14 mouse cellular contexts compared by ENCODE assay signal in the genomic region with DNA sequence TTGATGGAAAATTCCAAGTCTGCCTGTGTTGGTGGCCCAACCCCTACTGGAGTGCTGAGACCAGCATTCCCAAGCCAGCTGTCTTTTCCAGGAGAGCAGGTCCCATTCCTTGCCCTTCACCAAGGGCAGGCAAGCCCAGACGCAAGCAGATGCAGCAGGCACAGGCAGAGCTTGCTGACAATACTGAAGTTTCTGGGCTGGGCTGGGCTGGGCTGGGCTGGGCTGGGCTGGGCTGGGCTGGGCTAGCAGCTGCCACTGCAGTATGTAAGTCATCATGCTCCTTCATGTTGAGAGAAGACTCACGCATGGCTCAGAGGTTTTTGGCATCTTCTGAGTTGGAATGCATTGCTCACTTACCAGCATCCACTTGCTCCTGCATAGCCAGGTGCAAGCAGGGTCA. TPM values are rescaled to one million over a fixed set of nuclear protein-coding genes. Genes with fewer than 3 reads are reported as not detected.
DNase-seq lines count a peak whose midpoint lies in the region; ATAC-seq lines count a peak whose summit lies in the region.
"Had no signal": no experiment of that assay in that cellular context is flagged by ENCODE, and none has a peak within 500 bp of the region (broad histone marks: within the 10 kb centered on the region; RNA-seq: fewer than 3 reads in every experiment).

No protein-coding gene starts in this region.

- ATAC-seq in midbrain, embryonic 16.5 days: no peak
- ATAC-seq in embryonic facial prominence, embryonic 14.5 days (ENCODE audit: low read depth): peak; percentile 69; the same call in 1 of the 2 replicates
- ATAC-seq in stomach, embryonic 16.5 days (ENCODE audit: insufficient read depth, low FRiP score): peak; percentile 77

- H3K27me3 ChIP-seq in midbrain, embryonic 10.5 days (ENCODE audit: low read depth, poor library complexity, severe bottlenecking): no peaks in the 10 kb centered on the region
- no peaks in the 10 kb centered on the region for H3K27me3 ChIP-seq in midbrain, embryonic 16.5 days (ENCODE audit: control insufficient read depth, insufficient read depth, low read depth, low read length)
- H3K27me3 ChIP-seq in embryonic facial prominence, embryonic 14.5 days (replicated peaks; ENCODE audit: control insufficient read depth, insufficient read depth, low read length): no peaks in the 10 kb centered on the region
- no peaks in the 10 kb centered on the region for H3K27me3 ChIP-seq in stomach, embryonic 16.5 days (ENCODE audit: control insufficient read depth, insufficient read depth, low read length)
- H3K27me3 ChIP-seq: neural tube, embryonic 13.5 days had no signal

- H3K9me3 ChIP-seq in midbrain, embryonic 10.5 days (replicated peaks): peaks cover 6% of the 10 kb centered on the region; the same call in 1 of the 2 replicates
- no peaks in the 10 kb centered on the region for H3K9me3 ChIP-seq in midbrain, embryonic 16.5 days (replicated peaks; ENCODE audit: control insufficient read depth, low read length, poor library complexity, severe bottlenecking)
- 0 out of 2 replicates have a peak, but pooled peaks cover 3% of the 10 kb centered on the region for H3K9me3 ChIP-seq in embryonic facial prominence, embryonic 14.5 days (ENCODE audit: control insufficient read depth, low read length)
- 0 out of 2 replicates have a peak, but pooled peaks cover 3% of the 10 kb centered on the region for H3K9me3 ChIP-seq in stomach, embryonic 16.5 days (replicated peaks; ENCODE audit: control insufficient read depth, low read length)
- H3K9me3 ChIP-seq: neural tube, embryonic 13.5 days had no signal

- 72% methylated on average over 2 of the region's 2 CpGs for WGBS in midbrain, embryonic 10.5 days
- WGBS in midbrain, embryonic 16.5 days: 68% methylated on average over 2 of the region's 2 CpGs
- 55% methylated on average over 2 of the region's 2 CpGs for WGBS in embryonic facial prominence, embryonic 14.5 days
- WGBS in stomach, embryonic 16.5 days: 35% methylated on average over 2 of the region's 2 CpGs

- H3K4me2 ChIP-seq in midbrain, embryonic 16.5 days (ENCODE audit: low read length): no peak overlapping the region
- no peak overlapping the region for H3K4me2 ChIP-seq in embryonic facial prominence, embryonic 14.5 days (ENCODE audit: low read depth, low read length)
- no peak overlapping the region for H3K4me2 ChIP-seq in stomach, embryonic 16.5 days (ENCODE audit: low read depth, low read length)
- H3K4me2 ChIP-seq: neural tube, embryonic 13.5 days had no signal

- peaks cover 34% of the 10 kb centered on the region for H3K4me1 ChIP-seq in midbrain, embryonic 10.5 days
- peaks cover 13% of the 10 kb centered on the region for H3K4me1 ChIP-seq in midbrain, embryonic 16.5 days (ENCODE audit: control insufficient read depth, insufficient read depth, low read length)
- no peaks in the 10 kb centered on the region for H3K4me1 ChIP-seq in embryonic facial prominence, embryonic 14.5 days (ENCODE audit: control insufficient read depth, insufficient read depth, low read length)
- H3K4me1 ChIP-seq in stomach, embryonic 16.5 days (ENCODE audit: control insufficient read depth, insufficient read depth, low read length): 0 out of 2 replicates have a peak, but pooled peaks cover 11% of the 10 kb centered on the region

- H3K4me3 ChIP-seq in midbrain, embryonic 10.5 days: no peak overlapping the region
- H3K4me3 ChIP-seq in midbrain, embryonic 16.5 days (ENCODE audit: low read depth, low read length): no peak overlapping the region
- H3K4me3 ChIP-seq in embryonic facial prominence, embryonic 14.5 days (ENCODE audit: low read depth, low read length): no peak overlapping the region
- no peak overlapping the region for H3K4me3 ChIP-seq in stomach, embryonic 16.5 days (replicated peaks; ENCODE audit: low read length)
- H3K4me3 ChIP-seq: neural tube, embryonic 13.5 days had no signal

- peak; percentile 83 for DNase-seq in heart, adult 11 months
- DNase-seq in heart, adult 8-10 months (ENCODE audit: low spot score): no peak
- DNase-seq in midbrain, embryonic 10.5 days (ENCODE audit: low spot score): no peak
- peak; percentile 64 for DNase-seq in embryonic facial prominence, embryonic 14.5 days (ENCODE audit: low spot score)
- no peak for DNase-seq in left cerebral cortex, adult 18-20 months (ENCODE audit: low spot score in 2 of 2)
- no peak for DNase-seq in lung, postnatal 4 days
- DNase-seq: adrenal gland, postnatal 10 days; cerebellum, adult 8-10 months; heart, postnatal 14 days; thymus, adult 18-20 months had no signal

- no peak overlapping the region for H3K9ac ChIP-seq in midbrain, embryonic 16.5 days (ENCODE audit: low read depth, low read length)
- H3K9ac ChIP-seq in embryonic facial prominence, embryonic 14.5 days (ENCODE audit: low read depth, low read length): no peak overlapping the region
- no peak overlapping the region for H3K9ac ChIP-seq in stomach, embryonic 16.5 days (ENCODE audit: low read length)
- H3K9ac ChIP-seq: liver, embryonic 14.5 days; neural tube, embryonic 13.5 days had no signal

- no peaks in the 10 kb centered on the region for H3K36me3 ChIP-seq in midbrain, embryonic 10.5 days
- no peaks in the 10 kb centered on the region for H3K36me3 ChIP-seq in midbrain, embryonic 16.5 days (ENCODE audit: control insufficient read depth, insufficient read depth, low read length)
- H3K36me3 ChIP-seq in embryonic facial prominence, embryonic 14.5 days (ENCODE audit: control insufficient read depth, insufficient read depth, low read length): no peaks in the 10 kb centered on the region
- H3K36me3 ChIP-seq in stomach, embryonic 16.5 days (ENCODE audit: control insufficient read depth, insufficient read depth, low read length): no peaks in the 10 kb centered on the region
- H3K36me3 ChIP-seq: neural tube, embryonic 13.5 days had no signal

- peak overlapping the region; percentile 77 for H3K27ac ChIP-seq in midbrain, embryonic 10.5 days (replicated peaks)
- no peak overlapping the region for H3K27ac ChIP-seq in midbrain, embryonic 16.5 days (ENCODE audit: low read length)
- peak overlapping the region; percentile 39; the same call in 1 of the 2 replicates for H3K27ac ChIP-seq in embryonic facial prominence, embryonic 14.5 days (replicated peaks; ENCODE audit: low read depth, low read length)
- H3K27ac ChIP-seq in stomach, embryonic 16.5 days (ENCODE audit: low read length): peak overlapping the region; percentile 56
- H3K27ac ChIP-seq: liver, embryonic 14.5 days; neural tube, embryonic 13.5 days had no signal

RNA-seq across cellular contexts. Expression of a gene that starts 27.7 kb away (rescaled TPM):
- total RNA-seq in heart, adult 8-10 months (2022): 10 to 100 TPM; 40.6 to 54.7 (median 46.2) TPM
- polyA plus RNA-seq in midbrain, embryonic 10.5 days (2016; fragmentation: Nextera tagmentation; extraction: Ambion mirVana): 1.7 TPM in 2 replicates
- polyA plus RNA-seq in midbrain, embryonic 16.5 days (2015; fragmentation: Nextera tagmentation; extraction: Ambion mirVana): 1.5 and 1.8 TPM in 2 replicates
- 19.5 and 20.3 TPM in 2 replicates for polyA plus RNA-seq in embryonic facial prominence, embryonic 14.5 days (2014; fragmentation: Nextera tagmentation; extraction: Ambion mirVana)
- polyA plus RNA-seq in stomach, embryonic 16.5 days (2015; fragmentation: Nextera tagmentation; extraction: Ambion mirVana): 6.3 and 6.6 TPM in 2 replicates
- total RNA-seq in left cerebral cortex, adult 18-20 months (2021): 10 to 100 TPM; 31.8 to 32.4 TPM

RNA-seq across cellular contexts. Expression of a gene that starts 45.5 kb away (rescaled TPM):
- 10 to 100 TPM; 19.3 to 22.2 (median 20.0) TPM for total RNA-seq in heart, adult 8-10 months (2022)
- 52.5 and 63.4 TPM in 2 replicates for polyA plus RNA-seq in midbrain, embryonic 10.5 days (2016; fragmentation: Nextera tagmentation; extraction: Ambion mirVana)
- polyA plus RNA-seq in midbrain, embryonic 16.5 days (2015; fragmentation: Nextera tagmentation; extraction: Ambion mirVana): 23.4 and 24.0 TPM in 2 replicates
- polyA plus RNA-seq in embryonic facial prominence, embryonic 14.5 days (2014; fragmentation: Nextera tagmentation; extraction: Ambion mirVana): 48.1 and 52.3 TPM in 2 replicates
- 49.7 and 55.4 TPM in 2 replicates for polyA plus RNA-seq in stomach, embryonic 16.5 days (2015; fragmentation: Nextera tagmentation; extraction: Ambion mirVana)
- total RNA-seq in left cerebral cortex, adult 18-20 months (2021): 10 to 100 TPM; 24.9 to 25.3 TPM

Comparison
In these comparisons a context has a peak if more than half of its experiments do, and no peak if none do; other contexts are left out.
1. DNase-seq: peak in heart, adult 11 months (single experiment) and embryonic facial prominence, embryonic 14.5 days (single experiment); none in heart, adult 8-10 months (single experiment), midbrain, embryonic 10.5 days (single experiment), left cerebral cortex, adult 18-20 months (0 of 2) and lung, postnatal 4 days (0 of 2).